Mouse (Mus musculus): ENCODE data around the gene Oxld1. TPM values are rescaled to one million over a fixed set of nuclear protein-coding genes. Genes with fewer than 3 reads are reported as not detected.

Oxld1 gene
- polyA plus RNA-seq, 1 experiment = 5.8 TPM

- Histone ChIP-seq H3K27ac (ENCODE audit: insufficient read depth, low read length) (no peak overlapping the region), H3K9me3 (replicated peaks; ENCODE audit: control insufficient read depth, insufficient read depth, low read length, poor library complexity, severe bottlenecking) (no peaks in the 10 kb centered on the region), H3K36me3 (ENCODE audit: control insufficient read depth, insufficient read depth, low read length, poor library complexity, severe bottlenecking) (no peaks in the 10 kb centered on the region; the same call in 1 of the 2 replicates), H3K9ac (ENCODE audit: low read depth, poor library complexity, severe bottlenecking) (no peak overlapping the region), H3K4me1 (ENCODE audit: control insufficient read depth, insufficient read depth, low read length) (no peaks in the 10 kb centered on the region), H3K4me3 (ENCODE audit: low read depth, low read length) (no peak overlapping the region), H3K27me3 (ENCODE audit: control insufficient read depth, insufficient read depth, low read length, poor library complexity, severe bottlenecking) (no peaks in the 10 kb centered on the region)
- no peak for TF ChIP-seq POLR2A (IDR thresholded peaks at IDR 0.05; ENCODE audit: insufficient read depth, low read length)
- no peak for TF ChIP-seq CTCF (IDR thresholded peaks at IDR 0.05; ENCODE audit: low read depth, low read length)
- TF ChIP-seq EP300 (IDR thresholded peaks at IDR 0.05; ENCODE audit: insufficient read depth, low read depth, low read length) = no peak
These were observed 14.2 kb upstream of the Oxld1 start for GRCm38 (mm10) chr11:120472052-120472451.

DNA sequence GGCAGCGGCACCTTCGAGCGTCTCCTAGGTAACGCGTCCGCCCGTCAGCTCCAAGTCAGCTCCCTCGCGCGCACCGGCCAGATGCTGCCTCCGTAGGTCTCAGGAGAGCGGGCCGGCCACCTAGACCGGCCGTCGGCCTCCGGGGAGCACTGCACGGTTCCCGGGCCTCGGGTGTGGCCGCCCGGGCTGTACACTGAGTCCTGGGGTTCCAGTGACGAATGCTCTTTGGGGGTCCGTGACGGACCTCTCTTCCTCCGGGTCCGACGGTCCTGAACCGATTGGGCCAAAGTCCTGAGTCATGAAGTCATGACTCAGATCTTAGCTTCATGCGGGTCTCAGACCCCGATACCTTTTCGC is 9.8 kb upstream of the Oxld1 start:
- peak overlapping the region; percentile 64 for H3K9ac ChIP-seq (ENCODE audit: low read depth, poor library complexity, severe bottlenecking)
- no peak overlapping the region for H3K27ac ChIP-seq (ENCODE audit: insufficient read depth, low read length)
- H3K27me3 ChIP-seq (ENCODE audit: control insufficient read depth, insufficient read depth, low read length, poor library complexity, severe bottlenecking) = no peaks in the 10 kb centered on the region
- H3K4me1 ChIP-seq (ENCODE audit: control insufficient read depth, insufficient read depth, low read length) = no peaks in the 10 kb centered on the region
- peak overlapping the region; percentile 73 for H3K4me3 ChIP-seq (ENCODE audit: low read depth, low read length)
- no peaks in the 10 kb centered on the region for H3K36me3 ChIP-seq (ENCODE audit: control insufficient read depth, insufficient read depth, low read length, poor library complexity, severe bottlenecking)
- TF ChIP-seq POLR2A (IDR thresholded peaks at IDR 0.05; ENCODE audit: insufficient read depth, low read length) (no peak), EP300 (IDR thresholded peaks at IDR 0.05; ENCODE audit: insufficient read depth, low read depth, low read length) (no peak), CTCF (IDR thresholded peaks at IDR 0.05; ENCODE audit: low read depth, low read length) (no peak)
- H3K9me3 ChIP-seq (replicated peaks; ENCODE audit: control insufficient read depth, insufficient read depth, low read length, poor library complexity, severe bottlenecking) = no peaks in the 10 kb centered on the region

- Histone ChIP-seq H3K36me3 (ENCODE audit: control insufficient read depth, insufficient read depth, low read length, poor library complexity, severe bottlenecking) (no peaks in the 10 kb centered on the region; the same call in 1 of the 2 replicates), H3K9me3 (replicated peaks; ENCODE audit: control insufficient read depth, insufficient read depth, low read length, poor library complexity, severe bottlenecking) (no peaks in the 10 kb centered on the region), H3K9ac (ENCODE audit: low read depth, poor library complexity, severe bottlenecking) (peak within 1 kb of the TSS; percentile 68), H3K27me3 (ENCODE audit: control insufficient read depth, insufficient read depth, low read length, poor library complexity, severe bottlenecking) (no peaks in the 10 kb centered on the region), H3K4me3 (ENCODE audit: low read depth, low read length) (peak within 1 kb of the TSS; percentile 86), H3K4me1 (ENCODE audit: control insufficient read depth, insufficient read depth, low read length) (no peaks in the 10 kb centered on the region), H3K27ac (ENCODE audit: insufficient read depth, low read length) (no peak within 1 kb of the TSS)
- TF ChIP-seq EP300 (IDR thresholded peaks at IDR 0.05; ENCODE audit: insufficient read depth, low read depth, low read length) = no peak
- TF ChIP-seq POLR2A (IDR thresholded peaks at IDR 0.05; ENCODE audit: insufficient read depth, low read length) = peak; percentile 65
These were observed 9.3 kb upstream of the Oxld1 start, which contains the start of gene Arl16 for GRCm38 (mm10) chr11:120467051-120467735. Gene Arl16, minus strand, starts transcription at chr11:120467607.

GRCm38 (mm10) chr11:120465521-120465920 is 7.7 kb upstream of the Oxld1 start:
- no peak overlapping the region for H3K27ac ChIP-seq (ENCODE audit: insufficient read depth, low read length)

DNA sequence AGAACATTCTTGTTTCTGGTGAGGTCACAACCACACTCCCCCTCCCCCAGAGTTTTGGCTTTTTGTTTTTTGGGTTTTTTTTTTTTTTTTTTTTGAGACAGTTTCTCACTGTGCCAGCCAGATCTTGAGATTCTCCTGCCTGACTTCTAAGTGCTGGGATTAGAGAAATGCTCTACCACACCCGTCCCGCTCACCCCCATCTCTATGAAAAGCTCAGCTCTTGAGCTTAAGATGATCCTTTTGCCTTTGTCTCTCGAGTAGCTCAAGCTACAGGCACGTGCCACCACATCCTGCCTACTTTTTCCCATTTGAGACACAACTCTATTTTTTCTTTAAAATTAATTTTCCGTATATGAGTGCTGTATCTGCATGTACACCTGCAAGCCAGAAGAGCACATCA is 6.5 kb upstream of the Oxld1 start:
- H3K27me3 ChIP-seq (ENCODE audit: control insufficient read depth, insufficient read depth, low read length, poor library complexity, severe bottlenecking) = no peaks in the 10 kb centered on the region
- no peak overlapping the region for H3K9ac ChIP-seq (ENCODE audit: low read depth, poor library complexity, severe bottlenecking)
- no peak overlapping the region for H3K4me3 ChIP-seq (ENCODE audit: low read depth, low read length)
- no peak for TF ChIP-seq CTCF (IDR thresholded peaks at IDR 0.05; ENCODE audit: low read depth, low read length)
- no peak for TF ChIP-seq POLR2A (IDR thresholded peaks at IDR 0.05; ENCODE audit: insufficient read depth, low read length)
- TF ChIP-seq EP300 (IDR thresholded peaks at IDR 0.05; ENCODE audit: insufficient read depth, low read depth, low read length) = no peak
- H3K36me3 ChIP-seq (ENCODE audit: control insufficient read depth, insufficient read depth, low read length, poor library complexity, severe bottlenecking) = peaks cover 2% of the 10 kb centered on the region; the same call in 1 of the 2 replicates
- H3K9me3 ChIP-seq (replicated peaks; ENCODE audit: control insufficient read depth, insufficient read depth, low read length, poor library complexity, severe bottlenecking) = no peaks in the 10 kb centered on the region
- H3K4me1 ChIP-seq (ENCODE audit: control insufficient read depth, insufficient read depth, low read length) = no peaks in the 10 kb centered on the region
- no peak overlapping the region for H3K27ac ChIP-seq (ENCODE audit: insufficient read depth, low read length)

More at GRCm38 (mm10) chr11:120465521-120465920, 7.7 kb upstream of the Oxld1 start:
- Histone ChIP-seq H3K9ac (ENCODE audit: low read depth, poor library complexity, severe bottlenecking) (no peak overlapping the region), H3K27me3 (ENCODE audit: control insufficient read depth, insufficient read depth, low read length, poor library complexity, severe bottlenecking) (no peaks in the 10 kb centered on the region), H3K36me3 (ENCODE audit: control insufficient read depth, insufficient read depth, low read length, poor library complexity, severe bottlenecking) (peaks cover 2% of the 10 kb centered on the region; the same call in 1 of the 2 replicates), H3K9me3 (replicated peaks; ENCODE audit: control insufficient read depth, insufficient read depth, low read length, poor library complexity, severe bottlenecking) (no peaks in the 10 kb centered on the region), H3K4me3 (ENCODE audit: low read depth, low read length) (no peak overlapping the region), H3K4me1 (ENCODE audit: control insufficient read depth, insufficient read depth, low read length) (no peaks in the 10 kb centered on the region)
- TF ChIP-seq CTCF (IDR thresholded peaks at IDR 0.05; ENCODE audit: low read depth, low read length) (no peak), POLR2A (IDR thresholded peaks at IDR 0.05; ENCODE audit: insufficient read depth, low read length) (no peak), EP300 (IDR thresholded peaks at IDR 0.05; ENCODE audit: insufficient read depth, low read depth, low read length) (no peak)

DNA sequence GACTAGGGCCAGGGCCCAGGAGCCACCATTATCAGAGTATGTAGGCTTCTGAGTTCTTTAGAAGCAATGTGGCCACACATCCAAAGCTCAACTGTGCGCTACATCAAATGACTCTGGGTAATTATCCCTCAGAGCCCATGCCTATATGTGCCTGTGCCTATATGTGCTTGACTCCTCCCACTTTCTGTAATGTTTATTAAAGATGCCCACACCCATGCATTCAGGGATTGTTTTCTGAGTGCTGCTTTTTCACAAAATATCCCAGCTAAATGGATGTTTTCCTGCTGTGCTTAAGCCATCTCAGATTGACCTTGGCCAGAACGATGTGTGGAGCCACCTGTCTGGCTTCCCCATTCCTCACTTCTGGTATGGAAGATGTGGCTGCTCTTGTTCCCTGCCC is 5.7 kb upstream of the Oxld1 start:
- Histone ChIP-seq H3K9ac (ENCODE audit: low read depth, poor library complexity, severe bottlenecking) (no peak overlapping the region), H3K4me1 (ENCODE audit: control insufficient read depth, insufficient read depth, low read length) (no peaks in the 10 kb centered on the region), H3K27ac (ENCODE audit: insufficient read depth, low read length) (no peak overlapping the region), H3K36me3 (ENCODE audit: control insufficient read depth, insufficient read depth, low read length, poor library complexity, severe bottlenecking) (peaks cover 2% of the 10 kb centered on the region; the same call in 1 of the 2 replicates), H3K27me3 (ENCODE audit: control insufficient read depth, insufficient read depth, low read length, poor library complexity, severe bottlenecking) (no peaks in the 10 kb centered on the region), H3K4me3 (ENCODE audit: low read depth, low read length) (no peak overlapping the region), H3K9me3 (replicated peaks; ENCODE audit: control insufficient read depth, insufficient read depth, low read length, poor library complexity, severe bottlenecking) (no peaks in the 10 kb centered on the region)
- TF ChIP-seq EP300 (IDR thresholded peaks at IDR 0.05; ENCODE audit: insufficient read depth, low read depth, low read length) (no peak), CTCF (IDR thresholded peaks at IDR 0.05; ENCODE audit: low read depth, low read length) (no peak), POLR2A (IDR thresholded peaks at IDR 0.05; ENCODE audit: insufficient read depth, low read length) (no peak)

All from ES-Bruce4 (cell line).